Mouse (Mus musculus) testis, adult 2 months (tissue): ENCODE results near the gene Wdr35. TPM values are rescaled to one million over a fixed set of nuclear protein-coding genes. Genes with fewer than 3 reads are reported as not detected.
A peak's percentile ranks its signal among the peaks of the same experiment; 100 is the strongest.
"Not testable (repeated sequence)": the region's sequence is repeated elsewhere in the genome, so short reads cannot be mapped to it uniquely, and the experiment has no call there.

Experiments
- H3K27ac ChIP-seq: fragments of 200-500 bp; 2 replicates; pipeline ENCODE4 v1.5.1; 2012; ENCODE audit warnings: low read depth, low read length; ENCODE audit not compliant: control insufficient read depth, insufficient read depth
- H3K27me3 ChIP-seq: fragments of 200-500 bp; 2 replicates; pipeline ENCODE4 v1.6.1; 2012; ENCODE audit warnings: mild to moderate bottlenecking, low read length, moderate library complexity; ENCODE audit not compliant: control insufficient read depth, insufficient read depth
- H3K36me3 ChIP-seq: fragments of 200-500 bp; 2 replicates; pipeline ENCODE4 v1.6.1; 2012; ENCODE audit warnings: mild to moderate bottlenecking, low read length; ENCODE audit not compliant: control insufficient read depth, insufficient read depth
- H3K4me1 ChIP-seq: fragments of 200-500 bp; 2 replicates; pipeline ENCODE4 v1.6.1; 2012; ENCODE audit warnings: low read length; ENCODE audit not compliant: control insufficient read depth, insufficient read depth
- H3K4me3 ChIP-seq: fragments of 200-500 bp; 2 replicates; pipeline ENCODE4 v1.5.1; 2012; ENCODE audit warnings: low read depth, mild to moderate bottlenecking, low read length, moderate library complexity, mixed read lengths; ENCODE audit not compliant: control insufficient read depth
- CTCF ChIP-seq: fragments of 200-500 bp; IDR thresholded peaks from 2 replicates; pipeline ENCODE4 v1.5.1; 2012; ENCODE audit warnings: low read depth, mild to moderate bottlenecking, inconsistent platforms, low read length, moderate library complexity; ENCODE audit not compliant: control insufficient read depth, insufficient read depth, insufficient replicate concordance
- POLR2A ChIP-seq: fragments of 200-500 bp; IDR thresholded peaks from 2 replicates; pipeline ENCODE4 v1.6.1; 2012; ENCODE audit warnings: low read depth, mild to moderate bottlenecking, inconsistent platforms, low read length, moderate library complexity; ENCODE audit not compliant: control insufficient read depth
- polyA plus RNA-seq: library from polyadenylated mRNA; depleted of rRNA; stranded (reverse); fragments of >200 nt; gene quantifications from 2 replicates; pipeline ENCODE4 v1.2.3, GENCODE M21; 2012; rRNA removed

Gene Wdr35
- polyA plus RNA-seq, result 30.4 and 37.6 TPM in 2 replicates

- Histone ChIP-seq H3K4me3 (peak within 1 kb of the TSS; percentile 99), H3K36me3 (peaks cover 2% of the 10 kb centered on the region), H3K4me1 (peaks cover 5% of the 10 kb centered on the region; the same call in 1 of the 2 replicates), H3K27me3 (no peaks in the 10 kb centered on the region), H3K27ac (peak within 1 kb of the TSS; percentile 75)
- TF ChIP-seq POLR2A, result peak; percentile 85
- TF ChIP-seq CTCF, result no peak
These were observed at the start of gene Wdr35 for GRCm38 (mm10) chr12:8973820-8974465. Gene Wdr35, plus strand, starts transcription at chr12:8973892.

GRCm38 (mm10) chr12:8927652-8928051, 46.0 kb upstream of the Wdr35 start:
- Histone ChIP-seq H3K27me3 (no peaks in the 10 kb centered on the region), H3K4me1 (peaks cover 2% of the 10 kb centered on the region; the same call in 1 of the 2 replicates), H3K27ac (no peak overlapping the region), H3K4me3 (no peak overlapping the region), H3K36me3 (no peaks in the 10 kb centered on the region; the same call in 1 of the 2 replicates)
- TF ChIP-seq POLR2A, result no peak
- no peak for TF ChIP-seq CTCF

- no peaks in the 10 kb centered on the region; the same call in 1 of the 2 replicates for H3K36me3 ChIP-seq
- no peak overlapping the region for H3K4me3 ChIP-seq
- no peak overlapping the region for H3K27ac ChIP-seq
- H3K4me1 ChIP-seq, result no peaks in the 10 kb centered on the region
- no peaks in the 10 kb centered on the region for H3K27me3 ChIP-seq
- TF ChIP-seq CTCF (no peak), POLR2A (no peak)
These were observed 44.9 kb upstream of the Wdr35 start for GRCm38 (mm10) chr12:8928766-8929165.

GRCm38 (mm10) chr12:8931083-8931482, 42.6 kb upstream of the Wdr35 start:
- Histone ChIP-seq H3K4me1 (no peaks in the 10 kb centered on the region), H3K27me3 (no peaks in the 10 kb centered on the region), H3K27ac (no peak overlapping the region), H3K4me3 (no peak overlapping the region), H3K36me3 (peaks cover 5% of the 10 kb centered on the region)
- TF ChIP-seq CTCF, result no peak
- TF ChIP-seq POLR2A, result no peak

DNA sequence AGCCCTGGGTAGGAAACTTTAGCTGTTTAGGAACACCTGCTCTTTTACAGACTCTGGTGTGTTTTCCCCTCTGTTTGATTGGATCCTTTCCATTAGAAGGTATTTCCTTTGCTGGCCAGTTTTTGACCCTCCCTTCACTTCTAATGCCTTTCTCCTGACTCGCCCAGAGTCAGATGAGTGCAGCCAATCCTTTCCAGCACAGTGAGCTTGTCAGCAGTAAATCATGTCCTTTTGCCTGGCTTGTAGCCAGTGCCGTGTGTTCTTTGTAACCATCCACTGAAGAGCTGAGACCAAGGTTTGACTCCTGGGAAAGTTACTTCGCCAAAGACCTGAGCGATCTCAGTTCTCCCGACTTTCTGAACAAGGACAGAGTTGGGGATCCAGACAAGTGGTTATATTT, 38.3 kb upstream of the Wdr35 start:
- Histone ChIP-seq H3K27me3 (no peaks in the 10 kb centered on the region), H3K36me3 (peaks cover 5% of the 10 kb centered on the region; the same call in 1 of the 2 replicates), H3K4me3 (no peak overlapping the region), H3K27ac (no peak overlapping the region), H3K4me1 (no peaks in the 10 kb centered on the region)
- TF ChIP-seq CTCF (no peak), POLR2A (no peak)

- H3K4me1 ChIP-seq, H3K4me3 ChIP-seq, H3K36me3 ChIP-seq, H3K27me3 ChIP-seq, H3K27ac ChIP-seq: not testable (repeated sequence)
These were observed 37.5 kb upstream of the Wdr35 start for GRCm38 (mm10) chr12:8936210-8936609.

GRCm38 (mm10) chr12:8939490-8939889, 34.2 kb upstream of the Wdr35 start:
- Histone ChIP-seq H3K4me1 (no peaks in the 10 kb centered on the region), H3K36me3 (peaks cover 5% of the 10 kb centered on the region; the same call in 1 of the 2 replicates)
- TF ChIP-seq POLR2A (no peak), CTCF (no peak)

More at GRCm38 (mm10) chr12:8939490-8939889, 34.2 kb upstream of the Wdr35 start:
- H3K27me3 ChIP-seq, result no peaks in the 10 kb centered on the region
- no peak overlapping the region for H3K27ac ChIP-seq
- no peak overlapping the region for H3K4me3 ChIP-seq
